Comparison of ENCODE assay signal across 10 mouse cellular contexts in the genomic region with DNA sequence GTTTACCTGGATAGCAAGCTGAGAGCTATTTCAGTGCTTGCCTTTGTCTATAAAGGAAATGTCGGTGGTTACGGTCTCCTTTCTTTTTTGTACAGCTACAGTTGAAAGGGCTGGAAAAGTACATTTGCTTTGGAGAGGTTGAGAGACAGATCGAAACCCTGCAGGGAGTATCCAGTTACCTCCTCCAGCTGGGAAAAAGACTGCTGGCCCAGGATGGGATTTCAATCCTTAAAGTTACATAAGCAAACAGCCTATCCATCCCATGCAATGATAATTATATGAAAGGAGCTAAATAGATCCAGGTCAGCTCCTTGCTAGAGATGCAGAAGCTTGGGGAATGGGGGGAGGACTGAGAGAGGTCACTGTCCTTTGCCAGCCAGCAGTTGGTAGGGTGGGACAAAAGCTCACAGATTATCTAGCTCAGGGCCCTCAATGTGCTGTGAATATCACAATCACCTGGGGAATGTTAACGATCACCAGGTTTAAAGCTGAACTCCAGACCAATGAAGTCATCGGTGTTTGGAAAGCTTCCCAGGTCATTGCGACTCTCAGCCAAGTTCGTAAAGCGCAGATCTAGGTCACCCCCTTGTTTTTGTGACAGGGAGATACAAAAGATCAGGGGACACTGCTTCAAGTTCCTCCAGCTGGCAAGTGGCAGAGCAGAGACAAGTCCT. TPM values are rescaled to one million over a fixed set of nuclear protein-coding genes. Genes with fewer than 3 reads are reported as not detected.
A peak's percentile ranks its signal among the peaks of the same experiment; 100 is the strongest.
DNase-seq lines count a peak whose midpoint lies in the region; ATAC-seq and TF ChIP-seq lines count a peak whose summit lies in the region.
"Had no signal": no experiment of that assay in that cellular context is flagged by ENCODE, and none has a peak within 500 bp of the region (broad histone marks: within the 10 kb centered on the region; RNA-seq: fewer than 3 reads in every experiment).

No protein-coding gene starts in this region.

- no peak overlapping the region for H3K27ac ChIP-seq in ES-E14 (ENCODE audit: insufficient read depth, low read depth, low read length, poor library complexity, severe bottlenecking)
- H3K27ac ChIP-seq in heart, embryonic 15.5 days = peak overlapping the region; percentile 90
- no peak overlapping the region for H3K27ac ChIP-seq in forebrain, embryonic 12.5 days
- H3K27ac ChIP-seq: liver, embryonic 14.5 days had no signal

- H3K9me3 ChIP-seq in ES-E14 (ENCODE audit: control insufficient read depth, insufficient read depth, low read depth, low read length) = no peaks in the 10 kb centered on the region
- H3K9me3 ChIP-seq in heart, embryonic 15.5 days (replicated peaks) = no peaks in the 10 kb centered on the region
- peaks cover 5% of the 10 kb centered on the region; the same call in 1 of the 2 replicates for H3K9me3 ChIP-seq in forebrain, embryonic 12.5 days

- 16% methylated on average over 8 of the region's 8 CpGs for WGBS in heart, embryonic 15.5 days
- WGBS in forebrain, embryonic 12.5 days = 24% methylated on average over 8 of the region's 8 CpGs

- no peaks in the 10 kb centered on the region for H3K36me3 ChIP-seq in ES-E14 (ENCODE audit: control insufficient read depth, insufficient read depth, low read length, poor library complexity, severe bottlenecking)
- H3K36me3 ChIP-seq in heart, embryonic 15.5 days = no peaks in the 10 kb centered on the region
- H3K36me3 ChIP-seq in forebrain, embryonic 12.5 days (replicated peaks) = no peaks in the 10 kb centered on the region

- ATAC-seq in heart, embryonic 15.5 days (replicated peaks; ENCODE audit: insufficient number of reproducible peaks, insufficient read depth, low FRiP score, low read depth) = peak; percentile 40
- no peak for ATAC-seq in forebrain, embryonic 12.5 days (ENCODE audit: low FRiP score)
- ATAC-seq in megakaryocyte progenitor cell, adult 5-6 weeks (replicated peaks; ENCODE audit: poor library complexity) = no peak

- H3K4me3 ChIP-seq in ES-E14 (ENCODE audit: insufficient read depth in 1 of 2, low read depth in 1 of 2, low read length in 2 of 2, poor library complexity in 1 of 2, severe bottlenecking in 1 of 2) = no peak overlapping the region
- no peak overlapping the region for H3K4me3 ChIP-seq in heart, embryonic 15.5 days
- H3K4me3 ChIP-seq in forebrain, embryonic 12.5 days (replicated peaks) = no peak overlapping the region

- H3K27me3 ChIP-seq in heart, embryonic 15.5 days = no peaks in the 10 kb centered on the region
- H3K27me3 ChIP-seq in forebrain, embryonic 12.5 days = peaks cover 10% of the 10 kb centered on the region

- in situ Hi-C loops in ES-E14 (cut with MboI; ENCODE audit: low sequenced_read_pairs in 2 of 2, unreplicated experiment in 2 of 2) = no loop called here

- peak overlapping the region; percentile 43 for H3K4me2 ChIP-seq in heart, embryonic 15.5 days
- no peak overlapping the region for H3K4me2 ChIP-seq in forebrain, embryonic 12.5 days

- peak; percentile 90 for DNase-seq in heart, adult 11 months
- no peak for DNase-seq in heart, postnatal 25 days (ENCODE audit: low spot score)
- peak; percentile 25 for DNase-seq in ES-E14 (ENCODE audit: low read depth, low spot score)
- peak; percentile 58 for DNase-seq in embryo, embryonic 10.5 days (ENCODE audit: low spot score)
- DNase-seq in urinary bladder, postnatal 25 days (ENCODE audit: low spot score) = no peak

- no peak overlapping the region for H3K9ac ChIP-seq in ES-E14 (ENCODE audit: insufficient read depth, low read depth, low read length, poor library complexity, severe bottlenecking)
- H3K9ac ChIP-seq in heart, embryonic 15.5 days = peak overlapping the region; percentile 12; the same call in 1 of the 2 replicates
- no peak overlapping the region for H3K9ac ChIP-seq in forebrain, embryonic 12.5 days
- H3K9ac ChIP-seq: liver, embryonic 14.5 days had no signal

- peaks cover 0 to 2% of the 10 kb centered on the region in 2 experiments; a peak in 2 of 4 replicates for H3K4me1 ChIP-seq in ES-E14 (ENCODE audit: control insufficient read depth in 2 of 2, insufficient read depth in 2 of 2, low read length in 2 of 2, poor library complexity in 1 of 2)
- peaks cover 26% of the 10 kb centered on the region for H3K4me1 ChIP-seq in heart, embryonic 15.5 days (replicated peaks)
- H3K4me1 ChIP-seq in forebrain, embryonic 12.5 days = peaks cover 3% of the 10 kb centered on the region; the same call in 1 of the 2 replicates

- intact Hi-C loops in heart, postnatal 25 days (cut with DNase I) = no loop called here

TF ChIP-seq in ES-E14, 5 proteins besides CTCF, POLR2A, EP300 and RAD21:
- TF ChIP-seq HCFC1 (IDR thresholded peaks at IDR 0.05; ENCODE audit: borderline replicate concordance, insufficient read depth, low read length) (no peak), MAFK (IDR thresholded peaks at IDR 0.05; ENCODE audit: insufficient read depth, low read depth, low read length) (no peak), CHD2 (IDR thresholded peaks at IDR 0.05; ENCODE audit: low read depth, low read length) (no peak), ZNF384 (IDR thresholded peaks at IDR 0.05; ENCODE audit: low read depth, low read length) (no peak), ZC3H11A (IDR thresholded peaks at IDR 0.05; ENCODE audit: borderline replicate concordance, low read depth, low read length) (no peak)
TF ChIP-seq in ES-E14: peak in this region for 0.

RNA-seq across cellular contexts. Expression of a gene that starts 56.0 kb away (rescaled TPM):
- total RNA-seq in heart, postnatal 25 days (2021) = under 1 TPM in 1 of 2 experiments, not detected in 1; 0.08 TPM
- 0.09 TPM in 1 of 2 replicates, not detected in the other for total RNA-seq in ES-E14 (2012; rRNA removed)
- polyA plus RNA-seq in heart, embryonic 15.5 days (2015; fragmentation: Nextera tagmentation; extraction: Ambion mirVana) = 0.04 TPM in 1 of 2 replicates, not detected in the other
- polyA plus RNA-seq in forebrain, embryonic 12.5 days (2016; fragmentation: Nextera tagmentation; extraction: Ambion mirVana) = 0.38 and 0.42 TPM in 2 replicates
- not detected in 2 replicates for total RNA-seq in megakaryocyte progenitor cell, adult 5-6 weeks (2015)
- total RNA-seq in megakaryocyte progenitor cell, adult 5-6 weeks (2017) = not detected in 2 replicates
- polyA plus RNA-seq: C2C12 had no signal

RNA-seq across cellular contexts. Expression of a gene that starts 57.2 kb away (rescaled TPM):
- not detected for total RNA-seq in heart, postnatal 25 days (2021)
- not detected in 2 replicates for total RNA-seq in ES-E14 (2012; rRNA removed)
- polyA plus RNA-seq in heart, embryonic 15.5 days (2015; fragmentation: Nextera tagmentation; extraction: Ambion mirVana) = not detected in 2 replicates
- not detected in 2 replicates for polyA plus RNA-seq in forebrain, embryonic 12.5 days (2016; fragmentation: Nextera tagmentation; extraction: Ambion mirVana)
- total RNA-seq in megakaryocyte progenitor cell, adult 5-6 weeks (2015) = not detected in 2 replicates
- not detected in 2 replicates for total RNA-seq in megakaryocyte progenitor cell, adult 5-6 weeks (2017)
- polyA plus RNA-seq: C2C12 had no signal

Comparison
In these comparisons a context has a peak if more than half of its experiments do, and no peak if none do; other contexts are left out.
1. DNase-seq: peak in heart, adult 11 months (single experiment), ES-E14 (single experiment) and embryo, embryonic 10.5 days (single experiment); none in heart, postnatal 25 days (single experiment) and urinary bladder, postnatal 25 days (single experiment).